Mouse (Mus musculus) sigmoid colon, adult 10 weeks (tissue): ENCODE data around the gene Xcr1. TPM values are rescaled to one million over a fixed set of nuclear protein-coding genes. Genes with fewer than 3 reads are reported as not detected.

Source experiments
- polyA plus RNA-seq: library from polyadenylated mRNA; stranded (reverse); fragments of 350-450 nt; fragmentation: Illumina TruSeq; extraction: RNeasy Lipid Tissue Mini Kit (QIAGEN cat#74804); gene quantifications from one replicate; pipeline ENCODE4 v1.2.3, GENCODE M21; 2014; ENCODE audit warnings: low read depth, low replicate concordance

Gene Xcr1
- polyA plus RNA-seq = 1.5 TPM

GRCm38 (mm10) chr9:123861929-123862328 lies at the start of gene Xcr1:
TSS of gene Xcr1 (minus strand) at chr9:123862029.

GRCm38 (mm10) chr9:123851713-123852448 lies 9.9 kb downstream of the Xcr1 start, which contains the start of gene Fyco1:
TSS of gene Fyco1 (minus strand) at chr9:123851899.

GRCm38 (mm10) chr9:123806267-123806666 lies 55.6 kb downstream of the Xcr1 start, which contains the start of gene Cxcr6:
TSS of gene Cxcr6 (plus strand) at chr9:123806475.

Other genes with a start within 250 kb of the Xcr1 start
- not detected for gene Slc6a20b, start 229.5 kb downstream of the Xcr1 start, polyA plus RNA-seq
- gene Ccr9, start 183.6 kb downstream of the Xcr1 start, polyA plus RNA-seq = 1.9 TPM
- gene Slc6a20a, start 183.1 kb downstream of the Xcr1 start, polyA plus RNA-seq = 9.5 TPM
- gene Lztfl1, start 144.3 kb downstream of the Xcr1 start, polyA plus RNA-seq = 132 TPM
- gene Cxcr6, start 55.6 kb downstream of the Xcr1 start, polyA plus RNA-seq = 4.1 TPM
- gene Fyco1, start 10.1 kb downstream of the Xcr1 start, polyA plus RNA-seq = 19.1 TPM
- gene Ccr1, start 106.7 kb upstream of the Xcr1 start, polyA plus RNA-seq = 19.0 TPM
- gene Ccr1l1, start 116.4 kb upstream of the Xcr1 start, polyA plus RNA-seq = not detected
- 0.50 TPM for gene Ccr3, start 159.9 kb upstream of the Xcr1 start, polyA plus RNA-seq
- gene Ccr2, start 239.9 kb upstream of the Xcr1 start, polyA plus RNA-seq = 28.7 TPM